Mouse (Mus musculus) lung, embryonic 14.5 days (tissue): ENCODE results near the gene 4930558C23Rik. TPM values are rescaled to one million over a fixed set of nuclear protein-coding genes. Genes with fewer than 3 reads are reported as not detected.
A peak's percentile ranks its signal among the peaks of the same experiment; 100 is the strongest.
"Not testable (repeated sequence)": the region's sequence is repeated elsewhere in the genome, so short reads cannot be mapped to it uniquely, and the experiment has no call there.

ENCODE experiments used
- ATAC-seq: fragments of 200-750 bp; cut with Nextera tagmentation; 2 replicates; pipeline ENCODE4 v1.8.0; 2017; ENCODE audit warnings: mild to moderate bottlenecking, moderate TSS enrichment, moderate library complexity; ENCODE audit not compliant: insufficient read depth
- DNase-seq: peaks from one replicate; pipeline ENCODE4 v3.0.0-alpha.2; 2015
- H3K27ac ChIP-seq: fragments of 300-500 bp; sonication (generic); 2 replicates; pipeline ENCODE4 v1.5.1; 2014; ENCODE audit warnings: low read depth, mild to moderate bottlenecking, moderate library complexity
- H3K27me3 ChIP-seq: fragments of 300-500 bp; sonication (generic); 2 replicates; pipeline ENCODE4 v1.6.1; 2014; ENCODE audit warnings: low read length, control low read depth; ENCODE audit not compliant: insufficient read depth
- H3K36me3 ChIP-seq: fragments of 300-500 bp; sonication (generic); 2 replicates; pipeline ENCODE4 v1.6.1; 2014; ENCODE audit warnings: control low read depth; ENCODE audit not compliant: insufficient read depth
- H3K4me1 ChIP-seq: fragments of 300-500 bp; sonication (generic); 2 replicates; pipeline ENCODE4 v1.6.1; 2014; ENCODE audit warnings: antibody characterized with exemption, control low read depth; ENCODE audit not compliant: insufficient read depth
- H3K4me2 ChIP-seq: fragments of 300-500 bp; sonication (generic); 2 replicates; pipeline ENCODE4 v1.6.1; 2014; ENCODE audit warnings: mild to moderate bottlenecking
- H3K4me3 ChIP-seq: fragments of 300-500 bp; sonication (generic); 2 replicates; pipeline ENCODE4 v1.5.1; 2014; ENCODE audit warnings: low read depth, low read length
- H3K9ac ChIP-seq: fragments of 300-500 bp; sonication (generic); 2 replicates; pipeline ENCODE4 v1.6.1; 2014
- H3K9me3 ChIP-seq: fragments of 300-500 bp; sonication (generic); 2 replicates; pipeline ENCODE4 v1.6.1; 2016; ENCODE audit warnings: low read depth, low read length, control low read depth
- CTCF ChIP-seq: IDR thresholded peaks from 2 replicates; pipeline ENCODE4 v1.5.1; 2016; ENCODE audit warnings: antibody characterized with exemption, low read depth
- WGBS: fragments of 180-500 bp; shearing (Covaris S2); extraction: QIAGEN DNeasy Blood & Tissue Kit; methylation state at CpG from one replicate; pipeline ENCODE4 v1.1.7; 2014; 5-methylcytosine and 5-hydroxymethylcytosine counted together
- polyA plus RNA-seq: library from polyadenylated mRNA; unstranded; fragments of >200 nt; fragmentation: Nextera tagmentation; extraction: Ambion mirVana; gene quantifications from 2 replicates; pipeline ENCODE4 v1.2.1, GENCODE M21; 2014

The 4930558C23Rik gene
- polyA plus RNA-seq, 1 experiment from 2014 or later = not detected

DNA sequence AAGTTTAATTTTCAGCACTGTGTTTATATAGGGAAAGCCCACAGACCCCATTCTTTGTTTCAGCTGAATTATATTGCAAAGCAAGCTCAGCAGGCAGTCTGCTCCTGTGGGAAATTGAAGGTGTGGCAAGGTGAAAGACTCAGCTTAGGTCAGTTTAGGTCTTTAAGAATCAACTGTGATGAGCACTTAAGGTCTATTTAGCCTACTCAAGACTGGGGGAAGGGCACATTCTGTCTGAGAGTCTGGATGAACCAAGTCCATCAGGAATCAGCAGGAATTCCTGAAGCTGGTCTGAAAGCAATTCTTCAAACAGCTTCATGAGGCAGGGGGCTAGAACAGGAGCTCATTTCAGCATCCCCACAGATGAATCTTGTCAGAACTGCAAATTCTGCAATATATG lies 32.5 kb downstream of the 4930558C23Rik start:
- no peak overlapping the region for H3K27ac ChIP-seq
- no peaks in the 10 kb centered on the region for H3K9me3 ChIP-seq
- H3K27me3 ChIP-seq = no peaks in the 10 kb centered on the region
- no peak for DNase-seq
- no peak overlapping the region for H3K9ac ChIP-seq
- H3K4me3 ChIP-seq = no peak overlapping the region
- no peaks in the 10 kb centered on the region for H3K4me1 ChIP-seq
- ATAC-seq = no peak
- no peak overlapping the region for H3K4me2 ChIP-seq
- no peak for TF ChIP-seq CTCF
- no peaks in the 10 kb centered on the region for H3K36me3 ChIP-seq

DNA sequence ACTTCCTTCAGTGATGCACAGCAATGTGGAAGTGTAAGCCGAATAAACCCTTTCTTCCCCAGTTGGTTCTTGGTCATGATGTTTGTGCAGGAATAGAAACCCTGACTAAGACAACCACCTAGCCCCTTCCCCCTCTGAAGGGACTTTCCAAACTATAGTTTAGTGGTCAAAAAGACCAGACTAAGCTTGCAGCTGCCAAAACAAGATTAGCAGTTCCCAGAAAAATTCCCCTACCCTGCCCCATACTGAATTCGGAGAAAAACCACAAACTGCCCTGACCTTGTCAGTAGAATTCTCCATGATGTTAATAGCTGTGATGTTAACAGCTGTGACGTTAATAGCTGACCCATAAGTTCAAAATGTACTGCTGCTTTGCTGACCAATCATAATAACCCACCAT lies 42.4 kb downstream of the 4930558C23Rik start:
- not testable (repeated sequence) for H3K9ac ChIP-seq, H3K4me3 ChIP-seq, DNase-seq, H3K4me1 ChIP-seq, ATAC-seq, H3K36me3 ChIP-seq, H3K4me2 ChIP-seq, H3K27ac ChIP-seq, H3K9me3 ChIP-seq, H3K27me3 ChIP-seq
- WGBS = 67% methylated on average over 3 of the region's 3 CpGs

GRCm38 (mm10) chr3:95357746-95358145 lies 44.9 kb downstream of the 4930558C23Rik start:
- Histone ChIP-seq H3K27ac (no peak overlapping the region), H3K27me3 (no peaks in the 10 kb centered on the region), H3K4me3 (no peak overlapping the region), H3K9me3 (no peaks in the 10 kb centered on the region), H3K36me3 (peaks cover 12% of the 10 kb centered on the region), H3K9ac (no peak overlapping the region), H3K4me1 (no peaks in the 10 kb centered on the region), H3K4me2 (no peak overlapping the region)
- ATAC-seq (no peak), DNase-seq (no peak)
- no peak for TF ChIP-seq CTCF
- WGBS = 84% methylated on average over 2 of the region's 2 CpGs

DNA sequence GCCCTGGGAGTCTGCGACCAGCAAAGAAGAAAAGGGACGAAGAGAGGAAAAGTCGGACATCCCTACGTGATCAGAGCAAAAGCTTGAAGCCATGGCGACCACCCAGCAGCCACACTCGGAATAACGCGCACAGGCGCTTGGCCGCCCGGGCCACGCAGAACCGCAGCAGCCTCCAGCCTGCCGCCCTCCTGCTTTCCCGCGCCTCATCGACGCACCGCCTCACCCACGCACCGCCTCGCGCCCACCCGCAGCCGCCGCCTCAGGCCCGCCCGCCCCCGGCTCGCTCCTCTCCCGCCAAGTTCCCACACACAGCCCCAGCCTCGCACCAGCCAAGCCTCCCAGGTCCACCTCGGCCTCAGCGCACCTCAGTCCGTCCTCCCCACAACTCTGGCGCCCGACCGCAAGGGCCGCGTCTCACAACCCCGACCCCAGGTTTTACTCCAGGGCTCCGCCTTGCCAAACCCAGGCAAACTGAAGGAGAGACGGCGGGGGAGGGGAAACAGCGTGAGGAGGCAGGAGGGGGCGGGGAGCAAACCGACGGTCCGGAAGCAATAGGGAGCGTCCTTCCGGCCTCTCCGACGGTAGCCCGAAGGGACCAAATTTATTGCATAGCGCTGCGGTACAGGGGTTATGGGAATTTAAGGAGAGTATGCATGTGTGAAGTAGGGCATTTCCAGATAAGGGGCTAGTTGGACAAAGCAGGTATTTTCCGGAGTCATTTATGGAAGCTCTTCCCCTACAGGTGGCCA lies 45.8 kb downstream of the 4930558C23Rik start, which contains the start of gene Setdb1:
Gene Setdb1 (minus strand): TSS at position 502 of the 749 bp plus-strand sequence.
- under 1% methylated on average over 29 of the region's 57 CpGs for WGBS
- H3K27ac ChIP-seq, H3K9me3 ChIP-seq, H3K4me1 ChIP-seq, H3K27me3 ChIP-seq: not testable (repeated sequence)
- ATAC-seq (peak; percentile 96), DNase-seq (peak; percentile 99)
- peak within 1 kb of the TSS; percentile 46 for H3K4me3 ChIP-seq
- peaks cover 15% of the 10 kb centered on the region for H3K36me3 ChIP-seq
- H3K9ac ChIP-seq = peak within 1 kb of the TSS; percentile 52
- peak within 1 kb of the TSS; percentile 44 for H3K4me2 ChIP-seq

- H3K4me2 ChIP-seq = peak overlapping the region; percentile 44
- peaks cover 20% of the 10 kb centered on the region for H3K36me3 ChIP-seq
- H3K27me3 ChIP-seq, H3K9me3 ChIP-seq, H3K4me1 ChIP-seq, DNase-seq, H3K27ac ChIP-seq, ATAC-seq: not testable (repeated sequence)
- peak overlapping the region; percentile 46 for H3K4me3 ChIP-seq
- WGBS = 36% methylated on average over 7 of the region's 19 CpGs
- peak overlapping the region; percentile 52; the same call in 1 of the 2 replicates for H3K9ac ChIP-seq
Observed at GRCm38 (mm10) chr3:95355911-95356544, 46.6 kb downstream of the 4930558C23Rik start.

DNA sequence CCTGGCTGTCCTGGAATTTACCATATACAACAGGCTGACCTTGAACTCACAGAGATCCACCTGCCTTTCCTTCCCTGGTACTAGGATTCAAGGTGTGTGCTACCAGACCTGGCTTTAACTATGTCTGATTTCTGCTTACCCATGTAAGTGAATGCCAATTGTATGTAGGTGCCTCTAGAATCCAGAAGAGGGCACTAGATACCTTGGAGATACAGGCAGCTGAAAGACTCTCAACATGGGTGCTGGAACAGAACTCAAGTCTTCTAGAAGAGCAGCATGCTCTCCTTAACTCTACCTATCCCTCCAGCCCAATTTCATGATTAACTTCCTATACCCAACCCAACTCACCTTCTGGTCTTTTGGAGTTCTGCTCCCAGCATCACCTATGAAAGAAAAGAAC lies 53.1 kb downstream of the 4930558C23Rik start:
- no peaks in the 10 kb centered on the region for H3K4me1 ChIP-seq
- peak; percentile 66 for TF ChIP-seq CTCF
- H3K36me3 ChIP-seq = peaks cover 78% of the 10 kb centered on the region
- H3K27ac ChIP-seq = no peak overlapping the region
- no peak overlapping the region for H3K4me2 ChIP-seq
- no peak overlapping the region for H3K4me3 ChIP-seq
- no peaks in the 10 kb centered on the region for H3K27me3 ChIP-seq
- no peak overlapping the region for H3K9ac ChIP-seq
- ATAC-seq (no peak), DNase-seq (peak; percentile 70)
- H3K9me3 ChIP-seq = no peaks in the 10 kb centered on the region

GRCm38 (mm10) chr3:95348343-95348742 lies 54.3 kb downstream of the 4930558C23Rik start:
- not testable (repeated sequence) for DNase-seq, H3K27ac ChIP-seq, H3K27me3 ChIP-seq, H3K9me3 ChIP-seq, H3K4me1 ChIP-seq, H3K4me3 ChIP-seq, H3K9ac ChIP-seq, H3K4me2 ChIP-seq, ATAC-seq
- WGBS = 97% methylated on average over 5 of the region's 5 CpGs
- peaks cover 78% of the 10 kb centered on the region for H3K36me3 ChIP-seq
